Mouse (Mus musculus) E14TG2a.4 (cell line): ENCODE measurements at regions not wholly inside any gene's neighbourhood (a gene's known extent, or its start where the extent isn't known, plus 50 kb on each side); places are given as distances from the start of the nearest gene placed in this dataset.
A peak's percentile ranks its signal among the peaks of the same experiment; 100 is the strongest.

Experiments
- CTCF ChIP-seq: conservative IDR thresholded peaks from 2 replicates; pipeline ENCODE4 v1.5.1; 2014; ENCODE audit warnings: low read length
- NANOG ChIP-seq: IDR thresholded peaks from 2 replicates; pipeline ENCODE4 v1.6.1; 2014; ENCODE audit warnings: borderline replicate concordance, low read length, mixed read lengths

GRCm38 (mm10) chr2:106623680-106624079, 69.4 kb upstream of the Mpped2 start:
- TF ChIP-seq CTCF (no peak), NANOG (peak; percentile 65; the same call in 1 of the 2 replicates)
